Mouse (Mus musculus) lung, postnatal 4 days (tissue): ENCODE measurements around the gene Smdt1.
A peak's percentile ranks its signal among the peaks of the same experiment; 100 is the strongest.
"Not testable (repeated sequence)": the region's sequence is repeated elsewhere in the genome, so short reads cannot be mapped to it uniquely, and the experiment has no call there.

Source experiments
- DNase-seq, 2 experiments: peaks; one replicate each; pipeline ENCODE4 v3.0.0; 2021

Gene Smdt1

GRCm38 (mm10) chr15:82372446-82372845 lies 33.7 kb downstream of the Smdt1 start:
- no peak for DNase-seq

DNA sequence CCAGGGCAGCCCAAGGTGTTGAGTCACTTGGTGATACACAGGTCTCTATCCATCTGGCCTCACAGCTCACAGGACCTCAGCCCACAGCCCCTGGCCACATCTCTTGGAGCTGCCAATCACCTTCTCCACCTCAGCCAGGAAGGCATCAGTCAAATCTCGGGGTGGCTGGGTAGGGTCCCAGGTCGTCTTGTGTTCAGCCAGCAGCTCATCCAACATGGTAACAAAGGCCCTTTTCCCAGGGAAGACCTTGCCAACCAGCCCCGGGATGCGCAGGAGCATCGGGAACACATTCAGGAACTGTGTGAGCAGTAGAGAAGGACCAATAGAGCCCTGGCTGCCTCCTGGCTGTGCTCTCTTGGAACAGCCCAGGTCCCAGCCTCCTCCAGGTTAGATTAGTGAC lies 34.2 kb downstream of the Smdt1 start:
- no peak for DNase-seq

- no peak for DNase-seq
Observed at GRCm38 (mm10) chr15:82374437-82374836, 35.7 kb downstream of the Smdt1 start.

DNA sequence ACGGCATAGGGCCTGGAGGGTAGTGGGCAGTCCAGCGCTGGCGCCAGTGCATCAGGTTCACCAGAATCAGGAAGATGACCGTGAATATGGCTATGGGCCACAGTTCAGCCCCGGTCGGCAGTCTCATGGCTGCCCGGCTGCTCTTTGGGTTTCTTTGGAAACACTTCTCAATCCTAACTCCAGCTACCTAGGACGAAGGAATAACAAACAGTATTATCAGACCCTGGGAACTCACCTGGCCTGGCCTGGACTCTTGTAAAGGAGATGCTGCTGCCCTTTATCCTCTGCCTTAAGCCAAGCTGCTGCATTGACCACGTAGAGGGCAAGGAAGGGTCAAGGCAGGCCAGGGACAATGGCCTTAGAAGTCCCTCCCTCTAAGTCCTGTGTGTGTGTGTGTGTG lies 37.1 kb downstream of the Smdt1 start:
- no peak for DNase-seq

DNA sequence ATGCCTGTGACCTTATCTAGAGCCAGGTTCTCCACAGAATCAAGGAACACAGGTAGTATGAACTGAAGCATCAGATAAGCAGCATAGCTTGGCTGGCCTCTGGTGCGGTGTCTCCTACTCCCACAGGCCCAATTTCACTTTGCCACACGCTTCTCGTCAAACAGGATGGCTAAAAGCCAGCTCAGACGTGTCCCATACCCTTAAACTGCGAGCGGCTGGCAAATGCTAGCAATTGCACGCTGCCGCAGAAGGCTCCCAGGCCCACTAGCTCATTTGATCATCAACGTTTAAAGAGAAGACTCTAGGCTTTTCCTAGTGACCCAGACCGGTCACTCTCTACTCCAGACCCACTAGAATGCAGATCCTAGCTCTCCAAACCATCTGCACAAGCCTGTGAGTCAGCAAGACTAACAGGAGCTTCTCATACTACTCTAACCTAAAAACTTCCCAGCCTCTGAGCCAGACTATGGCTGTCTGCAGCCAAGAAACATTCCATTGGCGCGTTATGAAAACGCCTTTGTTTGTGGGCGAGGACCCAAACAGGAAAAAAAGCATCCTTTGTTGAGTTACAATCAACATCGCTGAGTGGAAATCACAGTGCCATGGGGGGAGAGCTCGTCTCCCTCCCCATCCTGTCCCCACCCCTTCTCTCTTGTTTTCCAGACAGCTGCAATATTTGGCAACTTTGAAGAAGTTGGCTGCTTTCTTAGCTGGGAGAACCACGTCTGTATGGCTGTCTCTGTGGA lies 37.8 kb downstream of the Smdt1 start:
- peak; percentile 73 to 81 for DNase-seq

- DNase-seq = no peak
Observed at GRCm38 (mm10) chr15:82377701-82378100, 38.9 kb downstream of the Smdt1 start.

GRCm38 (mm10) chr15:82378261-82379180 lies 39.8 kb downstream of the Smdt1 start:
- peak in 1 of 2 experiments; percentile 41 for DNase-seq

DNA sequence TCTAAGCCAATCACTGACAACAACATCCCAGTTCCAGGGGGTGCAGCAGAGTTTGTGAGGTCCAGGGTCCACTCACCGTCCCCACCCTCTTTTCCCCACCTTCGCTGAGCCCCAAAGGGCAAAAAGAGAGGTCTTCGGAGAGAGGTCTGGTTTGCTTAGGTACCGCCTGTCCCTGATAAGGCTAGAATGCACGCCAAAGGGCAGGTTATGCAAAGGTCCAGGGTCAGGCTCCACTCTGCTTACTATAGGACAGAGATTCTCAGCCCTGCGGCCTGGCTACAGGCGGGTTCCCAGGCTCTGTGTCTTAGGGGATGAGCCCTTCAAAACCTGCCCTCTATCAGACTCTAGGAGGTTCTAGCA lies 40.7 kb downstream of the Smdt1 start:
- DNase-seq = peak in 1 of 2 experiments; percentile 21

DNA sequence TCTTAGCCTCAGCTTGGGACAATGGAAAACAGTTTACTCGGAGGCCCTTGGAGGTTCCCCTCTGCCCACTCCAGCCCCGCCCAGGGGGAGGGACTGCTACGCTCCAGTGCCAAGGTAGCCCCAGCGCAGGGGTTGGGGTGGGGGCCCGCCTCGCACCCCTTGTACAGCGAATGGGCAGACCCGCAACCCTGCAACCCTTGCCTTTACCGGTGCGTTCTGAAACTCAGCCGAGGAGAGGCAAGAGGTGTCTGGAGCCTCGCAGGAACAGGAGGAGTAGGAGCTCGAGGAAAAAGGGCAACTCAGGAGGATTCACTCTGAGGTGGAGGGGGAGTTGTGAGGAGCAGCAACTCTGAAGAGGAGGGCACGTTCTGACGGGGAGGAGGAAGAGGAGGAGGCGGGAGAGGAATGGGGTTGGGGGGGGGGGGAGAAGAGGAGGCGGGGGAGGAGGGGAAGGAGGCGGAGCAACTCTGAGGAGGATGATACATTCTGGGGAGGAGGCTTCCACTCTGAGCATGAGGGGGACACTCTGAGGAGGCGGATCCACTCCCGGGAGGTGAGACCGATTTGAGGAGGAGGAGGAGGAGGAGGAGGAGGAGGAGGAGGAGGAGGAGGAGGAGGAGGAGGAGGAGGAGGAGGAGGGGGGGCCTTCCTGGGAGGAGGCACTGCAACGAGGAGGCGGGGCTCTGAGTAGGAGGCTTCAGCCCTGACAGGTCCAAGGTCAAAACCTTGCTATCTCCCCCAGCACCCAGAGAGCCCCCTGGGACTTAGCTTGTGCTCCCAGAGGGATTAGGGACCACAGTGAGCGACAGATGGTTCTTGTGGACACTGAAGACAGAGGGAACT lies 41.3 kb downstream of the Smdt1 start, which contains the start of gene Cyp2d22:
TSS of gene Cyp2d22 (minus strand) at position 390 of the 843 bp plus-strand sequence.
- DNase-seq = peak; percentile 62 to 73

- no peak for DNase-seq
Observed at GRCm38 (mm10) chr15:82380714-82381062, 41.9 kb downstream of the Smdt1 start.

DNA sequence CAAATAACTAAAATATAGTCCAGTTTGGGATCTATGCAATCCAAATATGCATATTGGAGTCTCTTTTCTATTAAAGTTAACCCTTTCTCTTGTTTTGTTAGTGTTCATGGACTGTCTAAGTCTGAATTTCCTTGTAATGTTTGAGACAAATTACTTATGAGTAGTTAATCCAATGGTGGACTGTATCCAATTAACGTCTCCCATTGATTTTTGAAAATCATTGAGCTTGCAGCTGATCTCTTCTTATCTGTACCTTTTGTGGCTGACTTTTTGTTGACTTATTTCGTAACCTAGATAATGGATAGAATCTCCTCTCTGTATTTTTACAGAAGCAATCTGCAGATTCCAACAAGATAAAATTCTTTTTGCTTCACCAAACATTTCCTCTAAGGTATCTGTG lies 43.7 kb downstream of the Smdt1 start:
- DNase-seq = no peak

GRCm38 (mm10) chr15:82385729-82386128 lies 47.0 kb downstream of the Smdt1 start:
- DNase-seq = no peak

DNA sequence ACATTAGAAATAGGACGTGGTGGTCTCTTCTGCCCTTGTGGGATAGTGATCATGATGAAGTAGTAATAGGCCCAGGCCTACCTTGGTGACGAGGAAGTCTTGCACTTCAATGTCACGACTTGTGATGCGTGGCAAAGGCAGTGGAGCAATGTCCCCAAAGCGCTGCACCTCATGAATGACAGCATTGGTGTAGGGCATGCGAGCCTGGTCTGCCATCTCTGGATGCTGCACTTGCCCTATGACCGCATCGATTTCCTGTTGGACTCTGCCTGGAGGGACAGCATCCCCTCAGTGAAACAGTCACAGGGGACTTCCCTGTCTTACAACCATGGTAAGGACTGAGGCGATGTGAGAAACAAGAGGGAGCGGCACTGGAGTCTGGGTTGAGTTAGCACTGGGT lies 51.2 kb downstream of the Smdt1 start:
- not testable (repeated sequence) for DNase-seq

- not testable (repeated sequence) for DNase-seq
Observed at GRCm38 (mm10) chr15:82393922-82394321, 55.2 kb downstream of the Smdt1 start, which contains the start of gene Cyp2d11. TSS of gene Cyp2d11 (minus strand) at chr15:82394022.

DNA sequence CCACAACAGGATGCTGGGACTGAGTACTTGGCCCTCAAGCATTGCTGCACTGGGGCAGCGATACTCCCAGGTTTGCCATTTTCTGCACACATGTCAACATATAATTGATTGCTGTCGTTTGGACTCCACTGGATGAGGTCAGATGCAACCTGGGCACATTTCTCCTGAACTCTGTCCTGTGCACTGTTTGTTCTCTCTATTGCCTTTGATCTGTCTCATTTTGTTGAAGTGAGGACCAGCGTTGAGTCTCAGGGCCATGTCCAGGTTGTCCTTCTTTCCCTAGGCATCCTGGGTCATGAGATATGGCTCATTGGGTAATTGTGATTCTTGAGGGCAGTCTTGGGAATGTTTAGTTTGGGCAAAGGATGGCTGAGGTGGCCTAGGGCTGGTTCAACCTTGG lies 57.2 kb downstream of the Smdt1 start:
- DNase-seq = not testable (repeated sequence)
